Mouse (Mus musculus) neural tube, embryonic 11.5 days (tissue): ENCODE data around the gene Scel. TPM values are rescaled to one million over a fixed set of nuclear protein-coding genes. Genes with fewer than 3 reads are reported as not detected.
A peak's percentile ranks its signal among the peaks of the same experiment; 100 is the strongest.

Experiments
- ATAC-seq: fragments of 200-750 bp; cut with Nextera tagmentation; 2 replicates; pipeline ENCODE4 v1.8.0; 2017; ENCODE audit warnings: moderate number of reproducible peaks, mild to moderate bottlenecking, moderate TSS enrichment, moderate library complexity; ENCODE audit not compliant: insufficient read depth, low FRiP score, low TSS enrichment
- DNase-seq: peaks from one replicate; pipeline ENCODE4 v3.0.0-alpha.2; 2015; ENCODE audit warnings: low spot score
- H3K27ac ChIP-seq: fragments of 300-500 bp; sonication (generic); 2 replicates; pipeline ENCODE4 v1.5.1; 2014; ENCODE audit warnings: low read depth, mild to moderate bottlenecking, low read length
- H3K27me3 ChIP-seq: fragments of 300-500 bp; sonication (generic); 2 replicates; pipeline ENCODE4 v1.6.1; 2014; ENCODE audit warnings: mild to moderate bottlenecking, low read length, mixed read lengths; ENCODE audit not compliant: control insufficient read depth, insufficient read depth
- H3K36me3 ChIP-seq: fragments of 300-500 bp; sonication (generic); 2 replicates; pipeline ENCODE4 v1.6.1; 2014; ENCODE audit warnings: mild to moderate bottlenecking, low read length, moderate library complexity, mixed read lengths; ENCODE audit not compliant: control insufficient read depth, insufficient read depth
- H3K4me1 ChIP-seq: fragments of 300-500 bp; sonication (generic); 2 replicates; pipeline ENCODE4 v1.6.1; 2014; ENCODE audit warnings: low read length, mixed read lengths; ENCODE audit not compliant: control insufficient read depth, insufficient read depth
- H3K4me2 ChIP-seq: fragments of 300-500 bp; sonication (generic); 2 replicates; pipeline ENCODE4 v1.6.1; 2014; ENCODE audit warnings: low read depth, mild to moderate bottlenecking, moderate library complexity
- H3K4me3 ChIP-seq: fragments of 300-500 bp; sonication (generic); 2 replicates; pipeline ENCODE4 v1.5.1; 2014; ENCODE audit warnings: low read depth, low read length
- H3K9ac ChIP-seq: fragments of 300-500 bp; sonication (generic); 2 replicates; pipeline ENCODE4 v1.6.1; 2014; ENCODE audit warnings: mild to moderate bottlenecking, low read length
- H3K9me3 ChIP-seq: fragments of 300-500 bp; sonication (generic); 2 replicates; pipeline ENCODE4 v1.6.1; 2016; ENCODE audit warnings: low read length; ENCODE audit not compliant: control insufficient read depth
- WGBS: fragments of 180-500 bp; shearing (Covaris S2); extraction: QIAGEN DNeasy Blood & Tissue Kit; methylation state at CpG from one replicate; pipeline ENCODE4 v1.1.7; 2014; 5-methylcytosine and 5-hydroxymethylcytosine counted together
- polyA plus RNA-seq: library from polyadenylated mRNA; unstranded; fragments of >200 nt; fragmentation: Nextera tagmentation; extraction: Ambion mirVana; gene quantifications from 2 replicates; pipeline ENCODE4 v1.2.1, GENCODE M21; 2014

The Scel gene
- polyA plus RNA-seq, 1 experiment from 2014 or later: 0.36 TPM

DNA sequence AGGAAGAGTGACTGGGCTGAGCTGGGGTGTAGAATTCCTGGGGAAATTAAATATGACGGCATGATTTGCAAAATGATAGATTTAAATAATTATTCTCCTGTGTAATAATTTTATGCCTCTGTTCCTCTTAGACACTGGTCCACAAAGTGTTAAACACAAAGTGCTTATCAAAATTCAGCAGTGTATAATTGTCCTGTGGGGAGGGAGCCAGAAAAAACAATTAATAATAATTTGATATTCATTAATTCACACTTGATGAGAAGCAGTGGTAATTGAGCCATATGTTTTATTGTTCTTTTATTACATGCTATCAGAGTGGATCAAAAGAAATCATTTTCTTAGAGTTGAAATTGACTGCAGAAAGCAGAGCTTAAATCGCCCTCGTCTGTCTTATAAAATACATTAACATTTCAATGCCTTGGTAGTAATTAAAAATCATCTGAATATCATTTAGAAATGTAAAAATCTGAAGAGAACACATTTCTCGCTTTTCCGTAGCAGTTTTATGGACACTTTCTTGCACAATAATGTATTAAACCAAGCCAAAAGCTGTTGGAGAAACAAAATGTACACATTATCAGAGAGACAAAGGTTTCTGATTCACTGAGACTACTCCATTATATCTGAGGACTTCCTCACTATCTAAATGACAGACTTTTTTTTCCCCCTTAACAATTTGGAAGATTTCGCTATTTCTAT lies 100.6 kb downstream of the Scel start:
- H3K9me3 ChIP-seq: no peaks in the 10 kb centered on the region
- no peak overlapping the region for H3K4me2 ChIP-seq
- no peaks in the 10 kb centered on the region for H3K4me1 ChIP-seq
- WGBS: 85% methylated on average over 6 of the region's 6 CpGs
- DNase-seq (no peak), ATAC-seq (no peak)
- no peaks in the 10 kb centered on the region for H3K27me3 ChIP-seq
- no peak overlapping the region for H3K9ac ChIP-seq
- H3K36me3 ChIP-seq: no peaks in the 10 kb centered on the region
- H3K4me3 ChIP-seq: no peak overlapping the region
- no peak overlapping the region for H3K27ac ChIP-seq

DNA sequence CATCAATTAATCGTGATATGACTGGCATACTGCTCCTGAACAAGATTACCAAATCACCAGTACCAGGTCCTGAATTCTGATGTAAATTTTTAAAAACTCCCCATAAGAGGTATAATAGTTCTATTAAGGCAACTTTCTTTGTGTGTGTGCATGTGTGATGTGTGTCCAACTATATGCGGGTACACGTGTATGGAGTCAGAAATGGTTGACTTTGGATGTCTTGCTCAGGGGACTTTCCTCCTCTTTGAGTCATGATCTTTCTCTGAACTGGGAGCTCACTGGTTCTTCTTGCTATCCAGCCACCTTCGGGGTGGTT lies 101.1 kb downstream of the Scel start:
- Histone ChIP-seq H3K4me2 (no peak overlapping the region), H3K4me3 (no peak overlapping the region), H3K9ac (no peak overlapping the region), H3K27ac (no peak overlapping the region), H3K4me1 (no peaks in the 10 kb centered on the region), H3K9me3 (no peaks in the 10 kb centered on the region), H3K27me3 (no peaks in the 10 kb centered on the region), H3K36me3 (no peaks in the 10 kb centered on the region)
- WGBS: 93% methylated on average over 4 of the region's 4 CpGs
- ATAC-seq (no peak), DNase-seq (no peak)

DNA sequence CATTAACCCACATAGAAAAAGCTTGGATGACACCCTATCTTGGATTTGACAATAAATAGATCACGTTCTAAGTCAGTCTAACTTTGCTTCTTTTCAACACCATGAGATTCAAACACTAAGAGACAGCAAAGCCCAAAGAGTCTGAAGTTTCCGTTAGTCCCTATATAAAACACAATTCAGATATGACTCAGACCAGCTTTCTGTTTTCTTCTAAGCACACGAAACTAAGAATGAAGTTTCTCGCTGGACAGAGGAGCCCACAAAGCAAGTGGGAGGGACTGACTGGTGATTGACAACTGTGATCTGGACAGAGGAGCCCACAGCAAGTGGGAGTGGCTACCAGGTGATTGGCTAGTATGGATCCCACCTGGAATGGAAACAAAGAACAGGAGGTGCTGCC lies 106.6 kb downstream of the Scel start:
- Histone ChIP-seq H3K4me1 (no peaks in the 10 kb centered on the region), H3K4me3 (no peak overlapping the region), H3K27ac (no peak overlapping the region), H3K4me2 (no peak overlapping the region), H3K36me3 (no peaks in the 10 kb centered on the region), H3K27me3 (no peaks in the 10 kb centered on the region), H3K9me3 (no peaks in the 10 kb centered on the region), H3K9ac (no peak overlapping the region)
- DNase-seq (no peak), ATAC-seq (no peak)
- 88% methylated on average over 4 of the region's 4 CpGs for WGBS

DNA sequence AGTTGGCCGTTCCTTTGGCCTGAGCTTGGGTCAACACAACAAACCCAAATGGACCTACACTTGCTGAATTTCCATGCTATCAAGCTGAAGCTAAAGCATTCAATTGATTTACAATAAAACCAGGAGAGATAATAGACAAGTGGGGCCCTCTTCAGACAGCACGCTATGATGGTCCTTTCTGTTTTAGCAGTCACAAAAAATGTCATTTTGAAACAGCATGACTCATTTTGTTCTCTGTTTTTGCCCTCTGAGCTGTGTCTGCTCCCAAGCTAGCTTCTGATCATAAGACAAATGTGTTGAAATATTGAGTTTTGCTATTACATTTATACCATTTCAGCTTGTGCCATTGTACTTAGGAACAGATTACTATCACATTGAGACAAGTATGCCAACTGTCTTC lies 108.1 kb downstream of the Scel start:
- H3K9ac ChIP-seq: no peak overlapping the region
- H3K4me3 ChIP-seq: no peak overlapping the region
- H3K36me3 ChIP-seq: no peaks in the 10 kb centered on the region
- no peaks in the 10 kb centered on the region for H3K4me1 ChIP-seq
- H3K27me3 ChIP-seq: no peaks in the 10 kb centered on the region
- no peaks in the 10 kb centered on the region for H3K9me3 ChIP-seq
- ATAC-seq (no peak), DNase-seq (no peak)
- H3K4me2 ChIP-seq: no peak overlapping the region
- 92% methylated on average over 2 of the region's 2 CpGs for WGBS
- H3K27ac ChIP-seq: no peak overlapping the region

DNA sequence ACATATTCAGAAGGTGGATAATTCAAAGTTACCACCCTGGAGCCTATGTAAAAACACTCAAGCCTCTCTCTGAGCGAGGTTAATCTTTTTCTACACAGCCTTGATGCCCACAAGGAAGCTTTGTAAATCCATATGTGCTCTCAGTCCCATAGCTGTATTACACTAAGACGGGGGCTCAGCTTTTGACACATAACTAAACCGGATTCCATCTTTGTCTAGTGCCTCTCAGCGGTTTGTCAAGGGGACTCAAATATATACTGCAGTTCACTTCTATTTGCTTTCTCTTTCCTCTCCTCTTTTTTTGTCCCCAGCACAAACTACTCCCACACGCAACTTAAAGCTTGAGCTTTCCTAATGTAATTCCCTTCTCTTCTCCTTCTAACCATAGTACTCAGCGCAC lies 113.0 kb downstream of the Scel start:
- Histone ChIP-seq H3K9me3 (no peaks in the 10 kb centered on the region), H3K36me3 (no peaks in the 10 kb centered on the region), H3K27ac (no peak overlapping the region), H3K4me3 (no peak overlapping the region), H3K4me2 (no peak overlapping the region), H3K4me1 (no peaks in the 10 kb centered on the region), H3K9ac (no peak overlapping the region), H3K27me3 (no peaks in the 10 kb centered on the region)
- ATAC-seq (no peak), DNase-seq (no peak)
- 90% methylated on average over 6 of the region's 6 CpGs for WGBS

DNA sequence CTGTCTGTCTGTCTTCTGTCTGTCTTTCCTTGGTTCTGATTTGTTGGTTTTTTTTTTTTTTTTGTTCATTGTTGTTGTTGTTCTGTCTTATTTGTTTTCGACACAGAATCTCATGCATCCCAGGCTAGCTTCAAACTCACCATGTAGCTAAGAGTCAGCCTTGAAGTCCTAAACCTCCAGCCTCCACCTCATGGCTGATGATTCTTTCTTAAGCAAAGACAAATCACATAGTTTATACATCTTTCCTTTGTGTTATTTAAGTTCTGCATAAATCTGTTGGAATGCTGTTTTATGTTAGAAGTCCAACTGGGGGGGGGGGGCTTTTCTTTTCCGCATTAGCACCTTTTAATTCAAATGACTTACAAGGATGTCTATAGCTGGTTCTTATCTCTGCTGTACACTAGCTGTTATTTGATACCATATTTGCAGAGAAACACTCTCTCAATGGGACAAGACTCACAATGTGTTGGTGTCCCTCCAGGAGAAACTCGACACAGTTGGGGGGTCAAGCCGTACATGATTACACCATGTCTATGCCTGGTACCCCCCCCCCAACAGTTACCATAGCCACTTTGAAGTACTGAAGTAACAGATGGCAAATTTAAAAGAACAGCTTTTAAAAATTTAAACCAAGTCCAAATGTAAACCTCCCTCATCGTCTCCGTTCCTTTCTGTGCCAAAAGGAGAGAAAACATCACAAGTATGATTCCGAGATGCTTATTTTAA lies 116.7 kb downstream of the Scel start:
- 88% methylated on average over 7 of the region's 7 CpGs for WGBS

DNA sequence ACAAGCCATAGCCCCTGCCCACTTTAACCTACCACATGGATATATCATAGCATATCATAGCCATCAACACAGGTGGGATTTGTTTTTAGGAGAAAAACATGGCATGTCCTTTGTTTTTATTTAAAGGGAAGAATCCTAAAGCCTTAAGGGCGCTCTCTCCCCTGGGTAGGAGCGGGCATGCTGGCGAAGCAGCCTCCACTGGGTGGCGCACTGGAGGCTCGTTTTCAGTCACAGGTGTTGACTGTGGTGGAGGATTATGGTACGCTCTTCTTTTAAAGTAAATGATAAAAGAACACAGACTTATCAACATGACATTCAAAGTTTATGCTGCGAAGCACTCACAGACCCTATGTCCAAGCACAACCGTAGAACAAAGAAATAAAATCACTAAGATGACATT lies 117.4 kb downstream of the Scel start:
- no peak overlapping the region for H3K27ac ChIP-seq
- no peaks in the 10 kb centered on the region for H3K36me3 ChIP-seq
- H3K9ac ChIP-seq: no peak overlapping the region
- H3K4me2 ChIP-seq: no peak overlapping the region
- no peak for DNase-seq
- no peak overlapping the region for H3K4me3 ChIP-seq
- no peaks in the 10 kb centered on the region for H3K27me3 ChIP-seq
- 80% methylated on average over 8 of the region's 8 CpGs for WGBS
- no peak for ATAC-seq
- no peaks in the 10 kb centered on the region for H3K9me3 ChIP-seq
- no peaks in the 10 kb centered on the region for H3K4me1 ChIP-seq

More for the DNA sequence above, 116.7 kb downstream of the Scel start:
- Histone ChIP-seq H3K27me3 (no peaks in the 10 kb centered on the region), H3K9me3 (no peaks in the 10 kb centered on the region), H3K27ac (no peak overlapping the region), H3K36me3 (no peaks in the 10 kb centered on the region), H3K4me1 (no peaks in the 10 kb centered on the region), H3K9ac (no peak overlapping the region), H3K4me3 (no peak overlapping the region), H3K4me2 (no peak overlapping the region)
- no peak for DNase-seq
- no peak for ATAC-seq

DNA sequence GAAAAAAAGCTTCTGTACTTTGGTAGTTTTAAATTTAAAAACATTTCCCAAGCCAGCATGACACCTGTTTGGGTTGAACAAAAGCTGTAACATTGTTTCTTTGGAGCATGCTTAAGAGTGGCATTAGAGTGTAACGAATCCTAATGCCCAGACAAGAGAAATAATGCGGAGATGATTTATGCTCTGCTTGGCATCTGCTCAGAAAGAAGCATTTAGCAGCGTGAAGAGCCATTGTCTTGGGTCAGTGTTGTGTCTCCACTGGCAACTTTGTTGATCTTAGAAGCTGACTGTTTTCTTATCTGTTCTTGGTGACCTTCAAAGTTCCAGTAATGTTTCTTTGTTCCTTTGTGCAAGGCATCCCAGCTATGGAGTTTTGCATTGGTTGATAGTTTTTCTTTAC lies 130.8 kb downstream of the Scel start:
- no peaks in the 10 kb centered on the region for H3K36me3 ChIP-seq
- H3K9ac ChIP-seq: no peak overlapping the region
- no peak for DNase-seq
- no peaks in the 10 kb centered on the region for H3K9me3 ChIP-seq
- no peaks in the 10 kb centered on the region for H3K27me3 ChIP-seq
- 33% methylated on average over 3 of the region's 3 CpGs for WGBS
- H3K4me1 ChIP-seq: peaks cover 3% of the 10 kb centered on the region; the same call in 1 of the 2 replicates
- H3K4me2 ChIP-seq: no peak overlapping the region
- ATAC-seq: peak; percentile 46; the same call in 1 of the 2 replicates
- no peak overlapping the region for H3K27ac ChIP-seq
- H3K4me3 ChIP-seq: no peak overlapping the region

DNA sequence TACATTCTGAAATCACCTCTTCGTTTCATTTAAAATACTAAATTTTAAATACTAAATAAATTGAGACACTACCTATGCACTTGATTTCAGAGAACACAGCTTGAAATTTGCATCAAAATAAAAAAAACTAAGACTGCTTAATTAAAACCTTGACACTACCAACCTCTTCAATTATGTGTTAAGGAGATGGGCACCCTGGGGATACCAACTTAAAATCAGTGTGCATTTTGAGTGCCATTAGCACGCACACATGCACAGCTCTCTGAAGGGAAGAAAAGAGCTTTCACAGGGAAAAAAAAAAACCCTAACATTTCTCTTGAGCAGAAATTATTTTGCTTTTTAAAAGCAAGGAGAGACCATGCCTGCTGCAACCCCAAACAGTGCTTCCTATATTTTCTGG lies 134.8 kb downstream of the Scel start:
- no peak overlapping the region for H3K4me2 ChIP-seq
- ATAC-seq (no peak), DNase-seq (no peak)

More for the DNA sequence above, 134.8 kb downstream of the Scel start:
- H3K9me3 ChIP-seq: no peaks in the 10 kb centered on the region
- H3K4me1 ChIP-seq: peaks cover 3% of the 10 kb centered on the region; the same call in 1 of the 2 replicates
- H3K27ac ChIP-seq: no peak overlapping the region
- WGBS: 50% methylated on average over 2 of the region's 2 CpGs
- no peaks in the 10 kb centered on the region for H3K36me3 ChIP-seq
- no peak overlapping the region for H3K4me3 ChIP-seq
- no peaks in the 10 kb centered on the region for H3K27me3 ChIP-seq
- no peak overlapping the region for H3K9ac ChIP-seq
